Mouse (Mus musculus) naive thymus-derived CD4-positive, alpha-beta T cell, adult 2 months (primary cell): ENCODE measurements around the gene Zfp764.
A peak's percentile ranks its signal among the peaks of the same experiment; 100 is the strongest.
"Not testable (repeated sequence)": the region's sequence is repeated elsewhere in the genome, so short reads cannot be mapped to it uniquely, and the experiment has no call there.

Experiments used
- DNase-seq: peaks from one replicate; pipeline ENCODE4 v3.0.0-alpha.2; 2011; ENCODE audit warnings: low read depth

Gene Zfp764

DNA sequence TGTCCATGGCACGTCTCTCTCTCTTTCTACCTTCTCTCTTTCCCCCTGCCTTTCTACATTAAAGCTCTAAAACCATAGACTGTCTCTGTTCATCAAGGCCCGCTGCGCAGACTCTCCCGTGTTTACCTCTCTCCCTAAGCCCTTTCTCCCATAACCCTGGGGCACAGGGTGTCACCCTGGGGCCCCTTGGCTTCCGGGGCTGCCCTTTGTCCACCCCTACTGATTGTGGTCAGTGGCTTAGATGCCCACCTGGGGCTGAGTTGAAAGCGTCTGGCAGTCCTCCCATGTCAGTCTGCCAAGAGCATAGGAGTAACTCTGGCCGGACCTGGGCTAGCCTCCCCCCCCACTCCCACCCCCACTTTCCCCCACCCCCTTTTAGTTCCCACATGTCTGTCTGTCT, 16.3 kb downstream of the Zfp764 start:
- no peak for DNase-seq

- DNase-seq = not testable (repeated sequence)
Measured at GRCm38 (mm10) chr7:127388201-127388600, 18.4 kb downstream of the Zfp764 start.

- DNase-seq = peak; percentile 96
Measured at GRCm38 (mm10) chr7:127386641-127387392, 19.8 kb downstream of the Zfp764 start, which contains the start of gene 9130019O22Rik. Gene 9130019O22Rik (minus strand): TSS chr7:127387166.

DNA sequence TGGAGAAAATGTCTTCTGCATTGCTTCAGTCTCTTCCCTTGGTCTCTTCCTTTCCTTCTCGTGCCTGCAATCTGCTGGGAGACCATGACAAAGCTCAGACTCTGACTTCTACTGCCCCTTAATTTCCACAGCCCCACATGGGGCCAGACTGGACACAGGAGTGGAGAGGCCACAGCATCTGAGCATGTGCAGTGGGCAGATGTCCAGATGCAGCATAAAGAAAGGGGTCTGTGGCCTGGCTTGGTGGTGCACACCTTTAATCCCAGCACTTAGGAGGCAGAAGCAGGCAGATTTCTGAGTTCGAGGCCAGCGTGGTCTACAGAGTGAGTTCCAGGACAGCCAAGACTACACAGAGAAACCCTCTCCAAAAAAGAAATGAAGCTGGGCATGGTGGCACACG, 21.1 kb downstream of the Zfp764 start:
- DNase-seq = not testable (repeated sequence)

DNA sequence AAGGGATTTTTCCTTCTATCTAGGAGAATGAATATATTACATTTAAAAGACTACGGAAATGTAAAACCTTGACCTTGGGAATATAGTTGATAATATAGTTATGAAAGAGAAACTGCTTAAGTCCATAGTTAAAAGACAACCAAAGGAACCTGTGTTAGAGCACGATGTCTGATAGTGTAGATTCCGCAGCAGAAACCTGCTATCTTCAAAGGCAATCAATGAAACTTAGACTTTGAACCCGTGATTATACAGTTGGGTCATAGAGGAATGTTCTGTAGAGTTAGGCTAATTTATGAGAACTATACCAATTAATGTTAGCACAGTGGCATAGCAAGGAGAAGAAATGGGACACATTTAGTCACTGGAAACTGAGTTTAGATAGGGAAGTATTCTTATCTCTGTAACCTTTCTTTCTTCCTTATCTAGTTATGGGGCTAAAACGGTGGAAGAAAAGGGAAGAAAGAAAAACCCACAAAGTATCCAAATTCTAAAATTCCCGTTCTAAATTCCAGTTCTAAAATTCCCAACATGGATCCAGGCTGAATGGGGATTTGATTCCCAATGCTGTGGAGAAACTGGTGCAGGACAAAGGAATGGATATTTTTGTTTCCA, 28.2 kb downstream of the Zfp764 start:
- no peak for DNase-seq

DNA sequence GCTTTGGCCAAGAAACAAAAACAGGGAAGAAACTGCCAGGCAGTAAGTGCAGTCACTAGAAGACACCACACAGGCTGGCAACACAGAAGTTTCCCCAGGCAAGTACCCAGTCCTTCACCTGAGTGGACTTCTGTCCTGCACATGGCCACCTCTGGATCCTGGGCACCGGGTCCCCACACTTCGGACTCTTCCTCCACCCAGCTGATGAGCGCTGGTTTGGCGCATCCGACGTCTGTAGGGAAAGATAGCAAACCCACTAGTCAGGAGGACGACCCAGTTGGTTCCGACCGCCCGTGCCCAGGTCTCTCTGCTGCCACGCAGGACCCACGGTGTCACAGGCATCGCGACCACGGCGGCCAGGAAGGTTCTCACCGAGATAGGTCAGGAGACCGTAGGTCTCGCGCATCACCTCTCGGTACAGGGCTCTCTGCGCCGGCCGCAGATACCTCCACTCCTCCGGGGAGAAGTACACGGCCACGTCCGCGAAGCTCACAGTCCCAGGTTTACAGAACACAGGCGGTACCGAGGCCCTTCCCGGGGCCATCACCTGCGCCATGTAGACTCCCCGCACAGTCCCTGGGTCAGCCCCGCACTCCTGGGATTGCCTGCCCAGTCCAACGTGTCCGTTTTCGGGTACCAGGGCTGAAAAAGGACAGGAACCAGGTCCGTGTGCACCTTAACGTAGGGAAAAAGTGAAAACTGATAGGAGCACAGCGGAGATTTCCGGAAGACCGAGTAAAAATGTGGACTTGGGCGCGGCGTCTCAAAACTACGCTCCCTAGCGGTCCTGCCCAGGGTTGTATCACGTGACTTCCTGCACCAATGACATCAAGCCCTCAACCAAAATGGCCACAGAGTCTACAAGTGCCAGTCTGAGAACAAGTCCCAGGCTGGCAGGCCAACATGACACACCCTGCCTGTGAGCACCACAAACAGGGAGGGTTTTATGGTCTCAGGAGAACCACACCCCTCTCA, 31.1 kb downstream of the Zfp764 start, which contains the start of gene Zfp747:
Gene Zfp747, minus strand, starts transcription at position 780 of the 975 bp plus-strand sequence.
- DNase-seq = peak; percentile 97

GRCm38 (mm10) chr7:127371870-127372269, 34.8 kb downstream of the Zfp764 start:
- not testable (repeated sequence) for DNase-seq

DNA sequence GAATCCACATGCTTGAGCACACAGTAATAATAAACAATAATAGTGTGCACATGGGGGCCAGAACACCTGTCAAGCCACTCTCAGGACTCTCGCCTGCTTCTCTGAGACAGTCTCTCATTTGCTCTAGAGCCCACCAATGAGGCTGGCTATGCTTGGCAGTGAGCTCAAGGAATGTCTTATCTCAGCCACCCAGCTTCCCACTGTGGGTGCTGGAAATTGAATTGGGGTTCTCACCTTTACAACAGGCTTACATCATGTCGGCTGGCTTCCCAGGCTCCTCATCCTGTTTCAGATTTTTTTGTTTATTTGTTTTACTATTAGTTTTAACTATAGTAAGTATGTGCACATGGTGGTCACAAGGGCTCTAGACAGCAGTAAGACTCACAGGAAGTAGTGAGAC, 35.4 kb downstream of the Zfp764 start:
- DNase-seq = no peak

DNA sequence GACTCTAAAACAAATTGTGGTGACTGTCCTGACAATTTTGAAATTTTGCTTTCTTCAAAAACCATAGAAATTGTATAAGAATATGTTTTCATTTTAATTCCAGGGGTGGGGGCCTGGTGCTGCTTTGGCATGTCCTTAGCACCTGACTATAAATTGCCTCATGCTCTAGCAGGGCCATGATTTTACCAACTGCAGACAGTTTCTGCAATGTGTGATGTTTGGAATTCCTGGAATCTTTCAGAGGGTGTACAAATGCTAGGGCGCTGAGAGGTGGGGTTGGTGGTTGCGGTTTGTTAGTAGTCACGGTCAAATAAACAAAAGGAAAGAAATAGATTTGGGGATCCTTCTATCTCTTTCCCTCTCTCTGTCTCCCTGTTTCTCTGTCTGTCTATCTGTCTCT, 40.4 kb downstream of the Zfp764 start:
- DNase-seq = no peak

GRCm38 (mm10) chr7:127364166-127364565, 42.5 kb downstream of the Zfp764 start:
- no peak for DNase-seq

DNA sequence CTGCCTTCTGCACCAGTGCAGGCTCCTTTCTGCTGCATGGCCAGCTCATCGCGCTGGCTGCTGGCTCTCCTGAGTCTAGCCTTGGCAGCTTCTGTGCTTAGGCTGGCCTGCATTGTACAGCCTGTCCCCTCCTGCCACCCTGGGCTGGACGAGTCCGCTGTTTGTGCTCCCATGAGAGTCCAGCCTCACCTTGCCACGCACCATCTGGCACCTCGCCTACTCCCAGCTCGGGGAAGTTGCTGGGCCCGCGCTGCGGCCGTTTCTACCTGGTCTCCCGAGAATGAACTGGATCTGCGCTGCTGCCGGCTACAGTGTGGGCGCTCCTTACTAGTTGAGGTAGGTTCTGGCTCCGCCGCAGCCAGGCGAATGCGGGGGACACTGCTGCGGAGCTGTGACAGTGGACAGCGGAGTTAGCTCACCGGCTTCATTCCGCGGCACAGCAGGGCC, 43.1 kb downstream of the Zfp764 start:
- DNase-seq = no peak

DNA sequence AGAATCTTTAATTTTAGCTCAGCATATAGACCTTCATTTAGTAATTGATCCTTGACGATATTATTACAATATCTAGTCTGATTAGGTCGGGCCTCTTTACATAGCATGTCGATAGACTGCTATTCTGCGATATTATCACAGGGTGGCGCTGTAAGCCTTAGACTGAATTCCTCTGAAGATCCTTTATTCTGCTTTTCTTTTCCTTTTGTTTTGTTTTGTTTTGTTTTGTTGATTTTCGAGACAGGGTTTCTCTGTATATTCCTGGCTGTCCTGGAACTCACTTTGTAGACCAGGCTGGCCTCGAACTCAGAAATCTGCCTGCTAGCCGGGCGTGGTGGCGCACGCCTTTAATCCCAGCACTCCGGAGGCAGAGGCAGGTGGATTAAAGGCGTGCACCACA, 44.2 kb downstream of the Zfp764 start:
- DNase-seq = peak; percentile 82

DNA sequence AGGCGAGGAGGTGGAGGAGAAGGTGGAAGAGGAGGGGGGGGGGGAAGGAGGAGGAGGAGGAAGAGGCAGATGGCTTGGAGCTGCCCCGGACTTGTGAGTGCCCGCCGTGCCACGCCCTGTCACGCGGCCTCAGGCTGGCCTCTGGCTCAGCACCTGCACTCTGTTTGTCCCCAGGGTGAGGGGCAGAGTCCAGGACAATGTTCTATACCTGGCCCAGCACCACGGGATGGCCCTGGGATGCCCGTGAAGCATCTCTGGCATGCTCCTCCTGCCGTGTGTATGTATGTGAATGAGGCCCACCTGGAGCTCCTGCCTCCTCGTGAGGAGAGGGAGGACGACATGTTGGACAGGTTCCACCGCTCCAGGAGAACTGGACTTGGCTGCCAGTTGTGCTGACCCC, 45.2 kb downstream of the Zfp764 start:
- no peak for DNase-seq

GRCm38 (mm10) chr7:127360265-127360664, 46.4 kb downstream of the Zfp764 start:
- DNase-seq = no peak

- no peak for DNase-seq
Measured at GRCm38 (mm10) chr7:127358472-127358871, 48.1 kb downstream of the Zfp764 start.

GRCm38 (mm10) chr7:127357871-127358270, 48.8 kb downstream of the Zfp764 start:
- no peak for DNase-seq

DNA sequence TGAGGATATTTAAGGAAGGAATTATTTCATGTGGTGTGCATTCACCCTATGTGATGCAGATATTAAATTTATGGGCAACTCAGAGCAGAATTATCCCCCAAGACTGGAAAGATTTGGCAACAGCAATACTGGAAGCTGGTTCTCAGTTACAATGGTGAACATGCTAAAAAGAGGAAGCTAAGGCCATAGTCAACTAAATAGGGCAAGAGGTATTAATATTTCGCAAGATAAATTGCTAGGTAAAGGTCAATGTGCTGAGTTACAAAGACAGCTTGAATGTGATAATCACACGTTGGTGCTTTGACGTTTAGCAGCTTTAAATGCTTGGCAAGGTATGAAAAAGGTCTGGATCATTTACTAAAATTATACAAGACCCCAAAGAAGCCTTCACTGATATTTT, 50.8 kb downstream of the Zfp764 start:
- no peak for DNase-seq
